Mouse (Mus musculus) retina, embryonic 14.5 days (tissue): ENCODE data around the gene Zcchc17.
A peak's percentile ranks its signal among the peaks of the same experiment; 100 is the strongest.

ENCODE experiments used
- DNase-seq: peaks from one replicate; pipeline ENCODE4 v3.0.0-alpha.2; 2015; ENCODE audit warnings: low spot score

Gene Zcchc17

DNA sequence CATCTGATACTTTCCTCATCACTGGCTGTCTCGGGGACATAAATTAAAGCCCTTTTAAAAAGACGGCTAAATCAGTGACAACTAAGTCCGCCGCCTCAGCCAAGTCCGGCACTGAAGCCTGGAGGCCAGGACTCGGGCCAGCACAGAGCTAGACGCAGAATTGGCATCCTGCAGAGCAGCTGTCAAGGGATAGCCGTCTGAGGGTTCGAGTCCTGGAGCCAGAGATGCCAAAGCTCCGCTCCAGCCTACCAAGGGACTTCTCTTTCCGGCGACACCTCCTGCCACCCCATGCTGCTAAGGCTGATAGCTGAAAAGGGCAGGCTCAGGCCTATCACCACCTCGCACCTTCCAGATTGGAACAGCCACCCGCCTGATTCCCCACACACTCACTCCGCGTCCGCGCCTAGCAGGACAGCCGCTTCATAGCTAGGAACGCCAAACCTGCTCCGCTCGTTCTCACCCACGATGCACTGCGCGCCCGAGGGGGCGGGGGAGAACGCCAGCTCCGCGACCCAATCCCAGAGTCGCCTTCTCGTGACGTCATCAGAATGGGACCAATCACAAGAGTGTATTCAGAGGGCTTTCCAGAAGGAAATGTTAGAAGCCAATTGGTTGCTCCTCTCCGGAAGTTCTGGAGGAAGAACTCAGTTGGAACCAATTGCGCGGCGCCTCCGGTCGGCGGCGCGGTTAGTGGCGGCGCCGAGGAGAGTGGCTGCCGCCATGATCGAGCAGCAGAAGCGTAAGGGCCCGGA, at the start of gene Zcchc17, which contains the start of gene Snrnp40:
Gene Zcchc17 (minus strand): TSS at position 458 of the 752 bp plus-strand sequence.
Gene Snrnp40 (plus strand): TSS at position 647 of the 752 bp plus-strand sequence.
- DNase-seq, result peak; percentile 100

GRCm38 (mm10) chr4:130391265-130391664, 31.5 kb upstream of the Zcchc17 start:
- no peak for DNase-seq

DNA sequence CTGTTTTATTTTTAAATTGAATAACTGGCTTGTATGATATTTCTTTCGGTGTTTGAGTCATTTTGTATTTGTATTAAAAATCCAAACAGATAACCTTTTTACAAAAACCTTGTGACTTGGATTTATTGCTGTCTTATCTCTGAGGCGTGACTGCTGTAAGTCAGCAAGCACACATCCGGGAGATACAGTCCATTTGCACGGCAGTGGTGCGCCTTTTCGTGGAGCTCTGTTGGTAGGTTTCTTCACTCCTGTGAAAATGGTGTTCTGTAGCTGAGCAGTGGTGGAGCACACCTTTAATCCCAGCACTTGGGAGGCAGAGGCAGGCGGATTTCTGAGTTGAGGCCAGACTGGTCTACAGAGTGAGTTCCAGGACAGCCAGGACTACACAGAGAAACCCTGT, 30.2 kb upstream of the Zcchc17 start:
- no peak for DNase-seq

- DNase-seq, result no peak
These were observed 29.8 kb upstream of the Zcchc17 start for GRCm38 (mm10) chr4:130389496-130389895.

DNA sequence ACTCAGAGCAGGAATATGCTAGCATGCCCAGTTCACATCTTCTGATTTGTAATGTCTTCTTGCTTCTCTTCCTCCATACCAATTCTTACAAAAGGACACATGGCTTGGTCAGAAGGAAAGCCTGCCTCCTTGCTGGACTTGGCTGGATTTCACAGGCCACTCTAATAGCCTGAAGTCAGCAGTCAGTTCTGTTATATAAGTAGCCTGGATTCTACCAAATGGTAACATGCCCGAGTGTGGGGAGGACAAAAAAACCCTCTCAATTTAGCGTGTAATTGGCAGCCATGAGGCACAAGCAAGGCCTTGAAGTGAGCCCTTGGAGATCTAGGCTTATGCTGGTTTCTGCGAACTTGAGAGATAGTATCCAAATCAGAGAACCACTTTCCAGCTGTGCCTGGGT, 27.5 kb upstream of the Zcchc17 start:
- no peak for DNase-seq

- no peak for DNase-seq
These were observed 20.7 kb upstream of the Zcchc17 start for GRCm38 (mm10) chr4:130380418-130380817.

DNA sequence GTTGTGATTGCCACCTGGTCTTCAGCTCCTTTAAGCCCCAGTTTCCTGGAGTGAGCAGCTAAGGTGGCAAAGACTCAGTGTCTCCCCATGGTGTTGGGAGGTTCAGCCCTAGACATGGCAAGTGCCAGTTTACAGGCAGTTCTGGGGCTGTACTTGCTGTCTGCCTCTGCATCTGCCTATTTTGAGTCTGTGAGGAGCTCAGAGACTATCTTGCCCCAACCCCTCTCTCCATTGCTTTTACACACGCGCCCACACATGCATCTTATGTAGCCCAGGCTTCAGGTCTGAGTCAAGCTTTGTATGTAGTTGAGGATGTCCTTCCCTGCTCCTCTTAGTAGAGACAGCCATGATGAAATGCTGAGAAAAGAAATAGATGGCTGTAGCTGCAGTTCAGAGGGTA, 19.4 kb upstream of the Zcchc17 start:
- DNase-seq, result no peak

DNA sequence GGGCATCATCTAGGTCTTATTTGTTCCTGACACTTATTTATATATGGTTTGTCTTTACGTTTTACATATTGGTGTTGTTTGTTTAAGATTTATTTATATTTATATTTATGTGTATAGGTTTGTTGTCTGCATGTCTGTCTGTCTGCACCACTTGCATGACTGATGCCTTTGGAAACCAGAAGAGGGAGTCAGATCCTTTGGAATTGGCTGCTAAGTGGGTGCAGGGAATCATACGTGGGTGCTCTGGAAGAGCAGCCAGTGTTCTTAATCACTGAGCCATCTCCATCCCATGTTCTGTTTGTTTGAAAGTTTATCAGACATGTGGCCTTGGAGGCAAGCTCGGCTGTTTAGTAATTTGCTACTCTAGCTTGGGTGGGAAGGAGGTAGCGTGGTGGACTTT, 17.8 kb upstream of the Zcchc17 start:
- DNase-seq, result no peak

- DNase-seq, result peak; percentile 55
These were observed 16.9 kb upstream of the Zcchc17 start for GRCm38 (mm10) chr4:130376675-130377074.

DNA sequence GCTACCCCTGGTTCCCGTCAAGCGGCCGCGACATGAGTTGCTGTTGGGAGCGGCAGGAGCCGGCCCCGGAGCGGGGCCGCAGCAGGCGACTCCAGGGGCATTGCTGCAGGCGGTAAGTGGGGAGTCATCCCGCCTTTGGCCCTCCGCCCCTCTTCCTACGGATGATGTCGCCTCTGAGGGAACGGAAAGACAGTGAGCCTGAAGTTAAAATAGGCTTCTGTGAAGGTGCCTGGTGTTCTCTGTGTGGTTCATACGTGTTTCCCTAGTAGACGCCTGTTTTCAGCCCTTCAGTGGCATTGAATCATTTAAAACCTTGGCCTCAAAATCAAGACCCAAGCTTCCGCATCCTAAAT, 471 bp upstream of the Zcchc17 start:
- DNase-seq, result no peak

DNA sequence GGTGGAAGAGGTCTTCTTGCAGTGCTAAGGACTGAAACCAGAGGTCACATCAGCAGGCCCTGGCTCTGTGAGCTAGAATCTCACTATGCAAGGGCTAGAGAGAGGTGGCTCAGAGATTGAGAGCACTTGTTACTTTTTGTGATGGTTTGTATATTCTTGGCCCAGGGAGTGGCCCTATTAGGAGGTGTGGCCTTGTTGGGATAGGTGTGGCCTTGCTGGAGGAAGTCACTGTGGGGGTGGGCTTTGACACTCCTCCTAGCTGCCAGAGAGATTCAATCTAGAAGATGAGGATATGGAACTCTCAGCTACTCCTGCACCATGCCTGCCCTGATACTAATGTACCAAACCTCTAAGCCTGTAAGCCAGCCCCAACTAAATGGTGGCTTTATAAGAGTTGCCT, 1.8 kb downstream of the Zcchc17 start:
- no peak for DNase-seq

DNA sequence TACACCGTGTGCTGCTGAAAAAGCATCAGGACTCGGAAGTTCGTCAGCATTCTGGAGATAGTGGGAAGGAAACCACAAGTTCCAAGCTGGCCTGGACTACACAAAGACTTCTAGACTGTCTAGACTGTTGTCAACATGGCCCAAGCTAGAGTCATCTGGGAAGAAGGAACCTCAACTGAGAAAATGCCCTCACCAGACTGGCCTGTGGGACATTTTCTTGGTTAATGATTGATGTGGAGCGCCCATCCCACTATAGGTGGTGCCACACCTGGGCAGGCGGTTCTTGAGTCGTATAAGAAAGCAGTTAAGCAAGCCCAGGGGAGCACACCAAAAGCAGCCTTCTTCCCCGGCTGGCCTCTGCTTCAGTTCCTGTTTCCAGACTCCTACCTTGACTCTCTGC, 7.2 kb downstream of the Zcchc17 start:
- DNase-seq, result no peak

GRCm38 (mm10) chr4:130350690-130351422, 8.9 kb downstream of the Zcchc17 start:
- no peak for DNase-seq

- DNase-seq, result no peak
These were observed 10.1 kb downstream of the Zcchc17 start for GRCm38 (mm10) chr4:130349666-130350065.

- DNase-seq, result peak; percentile 86
These were observed 18.1 kb downstream of the Zcchc17 start for GRCm38 (mm10) chr4:130341691-130342090.

- DNase-seq, result no peak
These were observed 23.9 kb downstream of the Zcchc17 start for GRCm38 (mm10) chr4:130335867-130336266.

GRCm38 (mm10) chr4:130327366-130327765, 32.4 kb downstream of the Zcchc17 start:
- DNase-seq, result peak; percentile 11

GRCm38 (mm10) chr4:130325446-130325845, 34.3 kb downstream of the Zcchc17 start:
- no peak for DNase-seq

DNA sequence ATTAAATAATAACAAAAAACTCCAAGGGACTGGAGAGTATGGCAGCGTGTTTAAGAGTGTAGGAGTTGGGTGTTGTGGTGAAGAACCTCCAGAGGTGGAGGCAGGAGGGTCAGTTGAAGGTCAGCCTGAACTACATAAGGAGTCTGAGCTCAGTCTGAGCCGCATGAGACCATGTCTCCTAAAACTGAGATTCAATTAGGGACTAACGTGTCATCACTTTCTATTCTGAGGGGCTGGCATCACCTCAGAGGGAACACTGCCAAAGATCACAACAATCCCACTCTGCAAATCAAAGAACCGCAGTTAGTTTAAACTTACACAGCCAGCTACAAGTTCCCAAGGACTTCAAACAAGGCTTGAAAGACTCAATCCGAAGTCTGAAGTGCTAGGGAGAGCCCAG, 36.1 kb downstream of the Zcchc17 start:
- no peak for DNase-seq

DNA sequence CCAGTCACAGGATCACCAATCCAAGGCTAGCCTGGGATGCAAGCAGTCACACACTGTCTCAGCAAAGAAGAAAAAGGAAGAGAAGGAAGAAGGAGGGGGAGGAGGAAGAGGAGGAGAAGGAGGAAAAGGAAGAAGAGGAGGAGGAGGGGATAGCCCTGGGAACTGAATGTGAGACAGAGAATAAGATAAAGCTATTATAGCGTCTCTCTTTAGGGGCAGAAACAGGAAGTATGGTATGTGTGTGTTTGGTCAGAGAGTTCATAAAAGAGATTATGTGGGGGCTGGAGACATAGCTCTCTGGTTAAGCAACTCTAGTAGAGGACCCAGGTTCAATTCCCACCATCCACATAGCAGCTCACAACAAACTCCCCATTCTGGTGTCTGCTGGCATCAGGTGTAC, 36.6 kb downstream of the Zcchc17 start:
- no peak for DNase-seq

DNA sequence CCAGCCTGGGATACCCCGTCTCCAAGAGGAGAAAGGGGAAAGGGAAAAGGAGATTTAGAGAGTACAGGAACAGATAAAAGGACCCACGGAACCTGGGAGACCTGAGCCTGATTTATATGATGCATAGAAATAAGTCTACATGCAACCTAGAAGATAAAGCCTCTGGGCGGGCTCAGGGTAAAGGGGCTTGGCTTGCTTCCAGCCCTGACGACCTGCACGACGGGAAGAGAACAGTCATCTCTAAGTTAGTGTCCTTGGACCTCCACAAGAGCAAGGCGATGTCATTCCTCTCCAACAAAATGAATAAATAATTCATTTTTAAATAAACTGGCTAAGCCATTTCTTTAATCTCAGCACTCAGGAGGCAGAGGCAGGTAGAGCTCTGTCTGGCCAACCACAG, 37.2 kb downstream of the Zcchc17 start:
- DNase-seq, result no peak

DNA sequence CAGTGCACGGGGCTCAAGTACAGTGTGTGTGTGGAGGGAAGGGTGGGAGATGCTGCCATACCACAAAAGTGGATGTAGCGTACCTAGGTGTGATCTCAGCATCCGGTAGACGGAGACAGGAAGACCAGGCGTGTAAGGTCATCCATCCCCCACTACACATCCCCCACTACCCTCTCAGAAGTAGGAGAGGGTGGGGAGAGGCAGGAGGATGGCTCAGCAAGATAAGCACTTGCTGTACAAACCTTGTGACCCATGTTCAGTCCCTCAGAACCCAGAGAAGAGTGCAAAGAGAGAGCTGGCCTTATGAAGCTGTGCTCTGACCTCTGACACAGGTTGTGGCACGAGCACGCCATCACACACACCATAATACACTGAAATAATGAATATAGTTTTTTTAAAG, 38.1 kb downstream of the Zcchc17 start:
- DNase-seq, result no peak

DNA sequence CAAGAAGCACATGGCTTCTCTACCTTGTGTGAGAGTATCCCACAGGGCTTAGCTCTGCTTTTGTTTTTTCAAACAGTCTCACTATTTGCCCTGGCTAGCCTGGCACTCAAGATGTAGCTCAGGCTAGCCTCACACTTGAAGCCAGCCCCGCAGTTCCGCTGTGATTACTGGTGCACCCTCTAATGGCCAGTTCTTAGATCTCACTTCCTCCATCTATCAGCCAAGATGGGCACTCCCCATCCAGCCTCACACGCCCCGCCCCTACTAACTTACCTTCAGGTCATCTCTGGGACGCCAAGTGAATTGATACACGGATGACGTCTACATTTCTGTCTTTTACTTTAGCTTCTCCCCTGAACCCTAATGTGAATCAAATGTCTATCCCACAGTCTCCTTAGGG, 40.2 kb downstream of the Zcchc17 start:
- no peak for DNase-seq

DNA sequence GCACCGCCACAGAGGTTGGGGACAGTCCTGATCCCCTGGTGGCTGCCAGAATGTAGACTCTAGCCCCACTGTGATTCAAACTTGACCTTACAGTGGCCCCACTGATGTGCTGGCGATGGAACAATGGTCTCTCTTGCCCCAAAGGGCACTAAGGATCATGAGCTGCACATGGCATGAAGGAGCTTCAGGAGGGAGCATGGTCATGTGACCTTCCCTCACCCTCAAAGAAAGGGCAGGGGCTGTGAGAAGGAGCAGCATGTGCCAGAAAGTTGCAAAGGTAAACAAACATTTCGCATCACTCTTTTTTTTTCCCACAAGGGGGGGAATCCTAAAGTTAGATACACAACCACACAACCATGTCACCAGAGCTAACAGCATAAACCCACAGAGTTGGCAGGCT, 41.6 kb downstream of the Zcchc17 start:
- DNase-seq, result no peak
